Mouse (Mus musculus): ENCODE results near the gene Tmco3.

- no peak for TF ChIP-seq EP300 (IDR thresholded peaks at IDR 0.05; ENCODE audit: low read depth)
- no peak for TF ChIP-seq CTCF (IDR thresholded peaks at IDR 0.05; ENCODE audit: low read depth)
Measured at GRCm38 (mm10) chr8:13343134-13343533, 55.1 kb downstream of the Tmco3 start.

Measured in heart, postnatal 0 days (tissue).